Mouse (Mus musculus): ENCODE data around the gene Klhl2. TPM values are rescaled to one million over a fixed set of nuclear protein-coding genes. Genes with fewer than 3 reads are reported as not detected.

Klhl2 gene
- polyA plus RNA-seq, 1 experiment from 2014 or later: 10.1 TPM

DNA sequence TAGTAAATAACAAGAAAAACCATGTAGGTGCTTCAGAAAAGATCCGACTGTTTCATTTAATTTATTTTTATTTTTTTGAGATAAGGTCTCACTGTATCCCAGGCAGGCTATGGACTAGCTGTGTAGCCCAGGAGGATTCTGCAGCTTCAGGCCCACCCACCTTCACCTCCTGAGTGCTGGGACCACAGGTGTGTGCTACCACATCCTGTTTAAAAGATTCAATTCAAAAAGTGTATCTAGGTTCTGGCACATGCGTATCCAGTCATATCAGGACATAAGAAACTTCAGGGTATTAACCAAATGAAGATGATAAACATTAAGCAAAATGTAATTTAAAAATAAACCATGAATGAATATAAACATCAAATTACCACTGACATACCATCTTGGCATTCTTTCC is 126.6 kb downstream of the Klhl2 start:
- WGBS: 92% methylated on average over 2 of the region's 2 CpGs

DNA sequence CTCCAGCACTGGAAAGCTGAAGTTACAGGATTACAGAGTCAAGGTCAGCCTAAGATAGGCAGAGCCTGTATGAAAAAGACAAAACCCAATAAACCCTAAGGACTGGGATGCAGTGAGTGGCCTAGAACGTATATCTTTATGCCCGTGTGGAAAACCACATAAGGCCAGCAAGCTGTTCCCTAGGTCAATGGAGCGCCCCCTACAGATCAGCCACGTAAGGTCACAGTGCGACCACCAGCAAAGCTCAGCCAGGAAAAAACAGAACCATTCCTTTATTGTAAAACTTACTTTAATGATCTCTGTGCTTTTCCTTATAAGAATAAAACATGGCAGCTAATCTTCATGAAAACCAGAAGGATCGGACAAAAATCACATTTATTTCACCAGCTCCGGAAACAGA is 131.9 kb downstream of the Klhl2 start:
- H3K27me3 ChIP-seq (replicated peaks; ENCODE audit: control insufficient read depth, insufficient read depth, low read length): no peaks in the 10 kb centered on the region
- no peak for DNase-seq (ENCODE audit: low spot score)
- H3K4me2 ChIP-seq: no peak overlapping the region
- H3K4me1 ChIP-seq (replicated peaks; ENCODE audit: control insufficient read depth, insufficient read depth, low read length): no peaks in the 10 kb centered on the region
- no peaks in the 10 kb centered on the region for H3K9me3 ChIP-seq (ENCODE audit: control insufficient read depth, low read length)
- H3K4me3 ChIP-seq (ENCODE audit: low read depth, low read length): no peak overlapping the region
- no peak overlapping the region for H3K9ac ChIP-seq (ENCODE audit: low read depth, low read length)
- no peak for ATAC-seq (replicated peaks; ENCODE audit: low FRiP score)
- H3K27ac ChIP-seq (ENCODE audit: low read depth, low read length): no peak overlapping the region
- peaks cover 18% of the 10 kb centered on the region for H3K36me3 ChIP-seq (ENCODE audit: control insufficient read depth, insufficient read depth, low read length)
- 87% methylated on average over 7 of the region's 7 CpGs for WGBS

More for the DNA sequence above, 126.6 kb downstream of the Klhl2 start:
- H3K9me3 ChIP-seq (ENCODE audit: control insufficient read depth, low read length): no peaks in the 10 kb centered on the region
- no peak overlapping the region for H3K9ac ChIP-seq (ENCODE audit: low read depth, low read length)
- DNase-seq (ENCODE audit: low spot score) (no peak), ATAC-seq (replicated peaks; ENCODE audit: low FRiP score) (no peak)
- H3K4me1 ChIP-seq (replicated peaks; ENCODE audit: control insufficient read depth, insufficient read depth, low read length): no peaks in the 10 kb centered on the region
- no peak overlapping the region for H3K4me2 ChIP-seq
- no peak overlapping the region for H3K4me3 ChIP-seq (ENCODE audit: low read depth, low read length)
- H3K36me3 ChIP-seq (ENCODE audit: control insufficient read depth, insufficient read depth, low read length): peaks cover 38% of the 10 kb centered on the region
- H3K27ac ChIP-seq (ENCODE audit: low read depth, low read length): no peak overlapping the region
- no peaks in the 10 kb centered on the region for H3K27me3 ChIP-seq (replicated peaks; ENCODE audit: control insufficient read depth, insufficient read depth, low read length)

DNA sequence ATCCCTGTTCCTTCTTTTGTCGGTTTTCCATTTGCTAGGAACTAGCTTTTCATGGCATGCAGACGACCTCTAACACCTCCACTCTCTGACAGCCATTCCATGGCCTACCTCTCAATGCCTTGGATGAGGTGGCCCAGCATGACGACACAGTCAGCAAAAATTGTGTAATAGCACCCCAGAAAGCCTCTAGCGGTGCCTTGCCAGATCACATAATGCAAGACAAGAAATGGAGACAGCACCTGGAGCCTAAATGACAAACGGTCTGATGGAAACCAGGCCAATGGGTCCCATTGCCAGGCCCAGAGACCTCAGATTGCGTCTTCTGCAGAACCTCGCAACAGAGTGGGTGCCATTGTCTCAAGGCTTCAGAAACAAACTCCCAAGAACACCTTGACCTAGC is 137.3 kb downstream of the Klhl2 start:
- Histone ChIP-seq H3K27ac (ENCODE audit: low read depth, low read length) (no peak overlapping the region), H3K4me3 (ENCODE audit: low read depth, low read length) (no peak overlapping the region), H3K4me1 (replicated peaks; ENCODE audit: control insufficient read depth, insufficient read depth, low read length) (no peaks in the 10 kb centered on the region), H3K36me3 (ENCODE audit: control insufficient read depth, insufficient read depth, low read length) (no peaks in the 10 kb centered on the region), H3K27me3 (replicated peaks; ENCODE audit: control insufficient read depth, insufficient read depth, low read length) (no peaks in the 10 kb centered on the region), H3K9me3 (ENCODE audit: control insufficient read depth, low read length) (no peaks in the 10 kb centered on the region), H3K4me2 (no peak overlapping the region), H3K9ac (ENCODE audit: low read depth, low read length) (no peak overlapping the region)
- DNase-seq (ENCODE audit: low spot score) (no peak), ATAC-seq (replicated peaks; ENCODE audit: low FRiP score) (no peak)
- 87% methylated on average over 7 of the region's 7 CpGs for WGBS

DNA sequence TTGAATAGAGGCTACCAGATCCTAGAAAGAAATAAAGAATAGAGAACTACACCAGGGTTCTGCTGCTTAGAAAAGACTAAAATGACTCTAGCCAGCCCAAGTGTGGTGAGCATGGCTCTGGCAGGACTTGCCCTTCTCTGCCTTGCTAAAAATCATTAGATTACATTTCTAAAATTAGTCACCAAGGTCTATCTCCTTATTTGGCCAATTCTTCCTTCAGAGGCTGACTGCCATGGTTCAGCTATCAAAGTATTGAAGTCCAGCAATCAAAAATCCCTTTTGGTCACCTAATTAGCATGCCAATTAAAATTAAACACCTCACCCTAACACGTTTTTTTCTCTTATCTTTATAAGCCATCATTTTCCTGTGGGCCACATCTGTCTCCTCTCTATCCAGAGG is 138.3 kb downstream of the Klhl2 start:
- Histone ChIP-seq H3K27me3 (replicated peaks; ENCODE audit: control insufficient read depth, insufficient read depth, low read length) (no peaks in the 10 kb centered on the region), H3K36me3 (ENCODE audit: control insufficient read depth, insufficient read depth, low read length) (no peaks in the 10 kb centered on the region), H3K27ac (ENCODE audit: low read depth, low read length) (no peak overlapping the region), H3K4me2 (no peak overlapping the region), H3K4me1 (replicated peaks; ENCODE audit: control insufficient read depth, insufficient read depth, low read length) (no peaks in the 10 kb centered on the region), H3K4me3 (ENCODE audit: low read depth, low read length) (no peak overlapping the region), H3K9me3 (ENCODE audit: control insufficient read depth, low read length) (no peaks in the 10 kb centered on the region), H3K9ac (ENCODE audit: low read depth, low read length) (no peak overlapping the region)
- WGBS: 17% methylated on average over 1 of the region's 1 CpGs
- no peak for DNase-seq (ENCODE audit: low spot score)
- no peak for ATAC-seq (replicated peaks; ENCODE audit: low FRiP score)

DNA sequence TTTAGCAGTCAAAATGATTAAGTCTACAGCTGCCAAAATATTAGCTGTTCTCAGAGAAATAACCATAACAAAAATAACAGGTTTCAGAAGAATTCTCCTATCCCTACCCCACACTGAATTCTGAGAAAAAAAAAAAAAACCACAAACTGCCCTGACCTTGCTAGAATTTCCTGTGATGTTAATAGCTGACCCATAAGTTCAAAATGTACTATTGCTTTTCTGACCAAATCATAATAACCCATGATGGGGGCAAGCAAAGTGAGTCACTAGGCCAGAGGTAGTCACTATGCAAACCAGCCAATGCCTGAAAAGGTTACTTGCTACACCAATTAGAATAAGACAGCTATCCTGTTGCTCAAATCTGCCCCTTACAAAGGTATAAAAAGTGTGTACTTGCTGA is 142.3 kb downstream of the Klhl2 start:
- ATAC-seq (replicated peaks; ENCODE audit: low FRiP score) (no peak), DNase-seq (ENCODE audit: low spot score) (no peak)
- H3K27me3 ChIP-seq (replicated peaks; ENCODE audit: control insufficient read depth, insufficient read depth, low read length): no peaks in the 10 kb centered on the region
- no peak overlapping the region for H3K4me3 ChIP-seq (ENCODE audit: low read depth, low read length)
- H3K36me3 ChIP-seq (ENCODE audit: control insufficient read depth, insufficient read depth, low read length): no peaks in the 10 kb centered on the region
- no peak overlapping the region for H3K27ac ChIP-seq (ENCODE audit: low read depth, low read length)
- no peak overlapping the region for H3K4me2 ChIP-seq
- H3K9ac ChIP-seq (ENCODE audit: low read depth, low read length): no peak overlapping the region
- H3K4me1 ChIP-seq (replicated peaks; ENCODE audit: control insufficient read depth, insufficient read depth, low read length): no peaks in the 10 kb centered on the region
- no peaks in the 10 kb centered on the region for H3K9me3 ChIP-seq (ENCODE audit: control insufficient read depth, low read length)

DNA sequence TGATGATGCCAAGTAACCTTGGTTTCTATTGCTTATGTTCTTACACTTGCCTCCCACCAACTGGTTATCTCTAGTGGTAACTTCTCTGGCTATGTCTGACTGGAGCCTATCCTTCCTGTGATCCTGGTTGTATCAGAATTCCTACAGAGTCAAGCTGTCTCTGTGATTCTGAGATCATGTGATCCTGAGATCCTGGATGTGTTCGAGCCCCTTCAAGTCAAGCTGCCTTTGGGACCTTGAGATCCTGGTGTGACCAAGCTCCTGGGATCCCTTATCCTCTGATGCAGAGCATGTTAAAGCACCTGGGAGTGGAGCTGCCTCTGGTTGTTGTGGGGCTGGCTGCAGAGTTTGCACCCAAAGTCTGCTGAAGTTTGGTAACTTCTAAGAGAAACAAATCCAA is 146.6 kb downstream of the Klhl2 start:
- Histone ChIP-seq H3K27me3 (replicated peaks; ENCODE audit: control insufficient read depth, insufficient read depth, low read length) (no peaks in the 10 kb centered on the region), H3K4me2 (no peak overlapping the region), H3K27ac (ENCODE audit: low read depth, low read length) (no peak overlapping the region), H3K9ac (ENCODE audit: low read depth, low read length) (no peak overlapping the region), H3K36me3 (ENCODE audit: control insufficient read depth, insufficient read depth, low read length) (no peaks in the 10 kb centered on the region), H3K4me1 (replicated peaks; ENCODE audit: control insufficient read depth, insufficient read depth, low read length) (no peaks in the 10 kb centered on the region), H3K9me3 (ENCODE audit: control insufficient read depth, low read length) (no peaks in the 10 kb centered on the region), H3K4me3 (ENCODE audit: low read depth, low read length) (no peak overlapping the region)
- WGBS: 69% methylated on average over 1 of the region's 1 CpGs
- ATAC-seq (replicated peaks; ENCODE audit: low FRiP score) (no peak), DNase-seq (ENCODE audit: low spot score) (no peak)

DNA sequence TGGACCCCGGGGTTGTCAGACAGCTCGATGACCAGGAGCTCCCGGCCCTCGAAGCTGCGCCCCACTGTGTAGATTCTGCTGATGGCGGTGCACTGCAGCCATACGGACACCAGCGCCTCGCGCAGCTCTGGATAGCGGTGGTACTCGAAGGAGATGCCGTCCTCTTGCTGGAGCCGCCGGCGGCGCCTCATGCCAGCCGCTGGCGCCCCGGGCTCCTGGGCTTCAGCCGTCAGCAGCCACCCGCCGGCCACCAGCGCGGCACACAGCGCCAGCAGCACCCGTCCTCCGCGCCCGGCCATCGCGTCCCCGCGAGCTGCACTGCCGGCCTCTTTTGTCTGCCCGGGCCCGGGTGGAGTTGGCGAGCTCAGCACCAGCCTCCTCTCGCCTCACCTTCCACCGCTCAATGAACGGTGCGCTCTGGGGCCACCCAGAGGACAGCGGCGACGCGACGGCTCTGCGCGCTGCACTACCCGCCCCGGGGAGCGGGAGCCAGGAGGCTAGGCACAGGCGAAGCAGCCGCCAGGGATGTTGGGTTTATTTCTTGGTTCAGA is 157.1 kb downstream of the Klhl2 start, which contains the start of gene Cpe:
Gene Cpe, minus strand, starts transcription at position 404 of the 551 bp plus-strand sequence.
- no peak within 1 kb of the TSS for H3K27ac ChIP-seq (ENCODE audit: low read depth, low read length)
- WGBS: 1% methylated on average over 53 of the region's 54 CpGs
- H3K4me2 ChIP-seq: peak within 1 kb of the TSS; percentile 72
- no peaks in the 10 kb centered on the region for H3K36me3 ChIP-seq (ENCODE audit: control insufficient read depth, insufficient read depth, low read length)
- H3K4me3 ChIP-seq (ENCODE audit: low read depth, low read length): peak within 1 kb of the TSS; percentile 48
- H3K27me3 ChIP-seq (replicated peaks; ENCODE audit: control insufficient read depth, insufficient read depth, low read length): peaks cover 22% of the 10 kb centered on the region
- ATAC-seq (replicated peaks; ENCODE audit: low FRiP score) (peak; percentile 89), DNase-seq (ENCODE audit: low spot score) (peak; percentile 74)
- no peaks in the 10 kb centered on the region for H3K9me3 ChIP-seq (ENCODE audit: control insufficient read depth, low read length)
- no peaks in the 10 kb centered on the region for H3K4me1 ChIP-seq (replicated peaks; ENCODE audit: control insufficient read depth, insufficient read depth, low read length)
- peak within 1 kb of the TSS; percentile 21; the same call in 1 of the 2 replicates for H3K9ac ChIP-seq (ENCODE audit: low read depth, low read length)

DNA sequence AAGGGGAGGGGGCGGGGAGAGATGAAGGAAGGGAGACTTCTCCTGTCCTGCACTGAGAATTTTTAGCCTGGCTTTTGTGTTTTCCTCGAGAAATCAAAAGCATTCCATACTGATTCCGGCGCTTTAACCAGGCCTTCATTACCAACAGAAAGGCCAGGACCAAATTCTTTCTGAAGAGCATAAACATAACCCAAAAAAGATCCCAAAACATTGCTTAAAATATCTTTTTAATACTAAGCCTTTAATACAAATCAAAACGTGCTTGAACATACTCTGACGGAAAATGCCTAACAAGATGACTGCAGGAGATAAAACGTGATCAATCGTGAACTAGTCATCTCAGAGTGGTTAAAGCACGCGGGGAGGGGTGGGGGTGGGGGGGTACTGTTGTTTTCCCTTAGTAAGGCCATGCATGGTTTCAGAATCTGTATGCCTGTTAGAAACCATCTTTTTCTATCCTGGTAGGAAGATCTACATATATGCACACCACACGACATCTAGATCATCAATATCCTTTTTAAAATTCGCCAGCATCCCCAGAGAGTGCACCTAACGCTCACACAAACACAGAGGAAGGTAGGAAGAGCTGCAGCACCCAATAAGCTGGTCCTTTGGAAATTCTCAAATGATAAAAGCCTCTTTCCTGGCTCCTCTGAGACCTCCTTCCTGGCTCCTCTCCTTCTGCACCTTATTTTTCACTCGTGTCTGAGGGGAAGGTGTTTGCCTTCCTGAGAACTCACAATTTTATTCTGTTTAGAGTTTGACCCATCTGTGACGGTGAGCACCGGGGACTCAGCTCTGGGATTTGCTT is 158.0 kb downstream of the Klhl2 start:
- no peak for ATAC-seq (replicated peaks; ENCODE audit: low FRiP score)
- Histone ChIP-seq H3K27ac (ENCODE audit: low read depth, low read length) (no peak overlapping the region), H3K27me3 (replicated peaks; ENCODE audit: control insufficient read depth, insufficient read depth, low read length) (peaks cover 22% of the 10 kb centered on the region), H3K4me2 (peak overlapping the region; percentile 72), H3K4me3 (ENCODE audit: low read depth, low read length) (peak overlapping the region; percentile 48), H3K4me1 (replicated peaks; ENCODE audit: control insufficient read depth, insufficient read depth, low read length) (no peaks in the 10 kb centered on the region), H3K9ac (ENCODE audit: low read depth, low read length) (no peak overlapping the region), H3K9me3 (ENCODE audit: control insufficient read depth, low read length) (no peaks in the 10 kb centered on the region), H3K36me3 (ENCODE audit: control insufficient read depth, insufficient read depth, low read length) (no peaks in the 10 kb centered on the region)
- 21% methylated on average over 16 of the region's 16 CpGs for WGBS
- DNase-seq (ENCODE audit: low spot score): no peak

DNA sequence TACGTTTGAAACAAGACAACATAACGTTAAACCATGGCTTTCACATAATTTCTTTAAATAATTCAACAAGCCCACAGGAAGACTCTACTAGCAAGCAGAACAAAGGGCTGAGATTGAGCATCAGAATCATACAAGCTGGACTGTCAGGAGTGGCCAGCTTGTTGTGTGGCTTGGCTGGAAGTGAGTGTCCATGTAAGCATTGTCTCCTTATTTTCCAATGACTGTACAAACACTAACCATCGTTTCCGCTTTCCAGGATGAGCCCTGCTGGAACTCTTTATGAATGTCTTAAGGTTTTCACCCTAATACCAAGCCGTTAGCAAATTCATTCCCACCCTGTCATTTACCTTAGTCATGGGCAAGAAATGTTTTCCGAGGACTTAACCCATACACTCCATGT is 159.0 kb downstream of the Klhl2 start:
- Histone ChIP-seq H3K9ac (ENCODE audit: low read depth, low read length) (no peak overlapping the region), H3K36me3 (ENCODE audit: control insufficient read depth, insufficient read depth, low read length) (no peaks in the 10 kb centered on the region), H3K27ac (ENCODE audit: low read depth, low read length) (no peak overlapping the region), H3K9me3 (ENCODE audit: control insufficient read depth, low read length) (no peaks in the 10 kb centered on the region), H3K4me2 (no peak overlapping the region), H3K4me3 (ENCODE audit: low read depth, low read length) (no peak overlapping the region), H3K27me3 (replicated peaks; ENCODE audit: control insufficient read depth, insufficient read depth, low read length) (peaks cover 22% of the 10 kb centered on the region), H3K4me1 (replicated peaks; ENCODE audit: control insufficient read depth, insufficient read depth, low read length) (no peaks in the 10 kb centered on the region)
- DNase-seq (ENCODE audit: low spot score) (no peak), ATAC-seq (replicated peaks; ENCODE audit: low FRiP score) (no peak)
- WGBS: 85% methylated on average over 6 of the region's 6 CpGs
